Mouse (Mus musculus) frontal cortex, postnatal 10 days (tissue): ENCODE data around the gene Ywhae.

Experiments used
- DNase-seq, 2 experiments: peaks; one replicate each; pipeline ENCODE4 v3.0.0; 2022; ENCODE audit warnings: low spot score in 2 of 2, mixed read lengths in 1 of 2

The Ywhae gene

DNA sequence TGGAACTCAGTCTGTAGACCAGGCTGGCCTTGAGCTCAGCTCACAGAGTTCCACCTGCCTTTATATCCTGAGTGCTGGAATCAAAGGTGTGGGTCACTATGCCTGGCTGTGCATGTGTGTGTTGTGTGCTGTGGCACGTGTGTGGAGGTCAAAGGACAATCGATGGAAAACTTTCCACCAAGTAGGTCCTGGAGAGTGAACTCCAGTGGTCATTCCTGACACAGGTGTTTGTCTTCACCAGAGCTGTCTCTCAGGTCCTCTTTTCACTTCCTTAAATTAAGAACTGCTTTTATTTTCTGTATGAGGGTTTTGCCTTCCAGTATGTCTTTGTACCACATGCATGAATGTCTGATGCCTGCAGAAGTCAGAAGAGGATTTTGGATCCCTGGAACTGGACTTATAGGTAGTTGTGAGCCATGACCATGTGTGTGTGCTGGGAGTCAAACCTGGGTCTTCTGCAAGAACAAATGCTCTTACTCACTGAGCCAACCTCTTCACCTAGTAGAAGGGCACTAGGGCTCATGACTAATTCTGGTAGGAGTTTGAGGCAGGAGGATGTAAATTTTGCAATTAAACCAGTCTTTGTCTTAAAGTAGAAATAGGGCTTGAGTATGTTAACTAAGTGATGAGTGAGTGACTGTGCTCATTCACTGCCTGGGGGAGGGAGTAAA lies 5.3 kb downstream of the Ywhae start:
- no peak for DNase-seq

DNA sequence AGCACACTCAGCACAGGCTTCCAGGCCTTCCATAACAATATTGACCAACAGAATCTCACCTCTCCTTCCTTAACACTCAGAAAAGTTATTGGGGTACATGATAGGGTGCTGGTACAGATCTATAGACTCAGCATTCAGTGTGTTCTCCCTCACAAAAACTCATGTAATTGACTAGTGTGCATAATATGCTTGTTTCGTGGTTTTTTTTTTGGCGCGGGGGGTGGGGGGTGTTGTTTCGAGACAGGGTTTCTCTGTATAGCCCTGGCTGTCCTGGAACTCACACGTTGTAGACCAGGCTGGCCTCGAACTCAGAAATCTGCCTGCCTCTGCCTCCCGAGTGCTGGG lies 5.8 kb downstream of the Ywhae start:
- DNase-seq, result no peak

DNA sequence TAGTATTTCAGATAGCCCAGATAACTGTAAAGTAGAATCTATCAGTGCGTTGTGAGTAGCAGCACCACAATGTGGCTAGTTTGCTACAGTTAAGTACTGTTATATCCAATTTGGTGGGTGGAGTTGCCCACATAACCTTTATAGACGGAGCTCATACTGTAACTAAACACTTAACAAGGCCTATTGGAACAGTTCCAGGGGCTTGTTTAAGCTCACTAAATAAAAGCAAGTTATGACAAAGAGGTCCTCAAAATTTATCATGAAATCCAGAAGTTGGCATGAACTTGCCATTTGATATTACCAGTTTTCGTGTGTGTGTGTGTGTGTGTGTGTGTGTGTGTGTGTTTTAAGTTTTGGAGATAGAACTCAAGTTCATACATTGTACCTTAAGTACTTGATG lies 7.5 kb downstream of the Ywhae start:
- DNase-seq, result no peak

DNA sequence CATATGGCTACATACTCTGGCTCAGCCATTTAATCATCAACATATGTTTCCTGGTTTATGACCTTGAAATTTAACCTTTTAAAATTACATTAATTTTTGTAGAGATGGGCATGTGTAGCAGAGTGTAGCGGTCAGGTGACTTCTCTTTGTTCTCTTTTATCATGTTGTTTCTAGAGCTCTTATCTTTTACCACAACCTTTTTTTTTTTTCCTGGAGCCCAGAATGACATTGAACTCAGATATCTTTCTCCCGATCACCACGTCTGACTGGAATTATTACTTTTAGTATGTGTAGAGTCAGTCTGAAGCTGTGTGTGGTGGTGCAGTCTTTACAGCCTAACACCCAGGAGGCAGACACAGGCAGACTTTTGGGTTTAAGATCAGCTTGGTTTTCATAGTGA lies 8.9 kb downstream of the Ywhae start:
- no peak for DNase-seq

DNA sequence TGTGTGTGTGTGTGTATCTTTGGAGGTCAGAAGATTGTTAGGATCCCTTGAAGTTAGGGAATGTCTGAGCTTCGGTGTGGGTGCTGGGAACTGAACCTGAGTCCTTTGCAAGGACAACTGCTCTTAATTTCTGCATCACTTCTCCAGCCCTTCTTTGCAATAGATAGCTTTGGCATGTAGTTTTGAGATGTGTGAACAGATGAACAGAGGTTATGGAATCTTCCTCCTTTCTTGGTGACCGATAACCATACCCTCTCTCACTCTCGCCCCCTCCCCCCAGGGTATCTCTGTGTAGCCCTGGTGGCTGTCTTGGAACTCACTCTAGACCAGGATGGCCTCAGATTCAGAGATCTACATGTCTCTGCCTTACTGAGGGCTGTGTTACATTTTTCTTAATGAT lies 12.1 kb downstream of the Ywhae start:
- DNase-seq, result no peak

DNA sequence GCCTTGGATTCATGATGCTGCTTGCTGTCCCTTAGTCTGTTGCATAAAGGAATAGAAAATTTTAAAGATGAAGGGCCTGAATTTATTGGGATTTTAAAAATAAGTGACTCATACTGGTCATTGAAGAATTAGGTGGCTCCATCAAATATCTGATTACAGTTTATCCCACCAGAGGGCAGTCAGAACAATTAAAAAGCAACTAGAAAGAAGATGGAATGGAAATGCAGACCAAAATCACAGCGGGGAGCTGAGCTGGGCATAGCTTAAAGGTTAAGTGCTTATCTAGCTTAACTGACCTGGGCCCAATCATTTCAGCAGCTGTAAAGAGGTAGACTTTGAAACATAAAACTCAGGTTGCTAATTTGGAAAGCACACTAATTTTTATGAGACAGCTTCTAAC lies 17.9 kb downstream of the Ywhae start:
- DNase-seq, result no peak

DNA sequence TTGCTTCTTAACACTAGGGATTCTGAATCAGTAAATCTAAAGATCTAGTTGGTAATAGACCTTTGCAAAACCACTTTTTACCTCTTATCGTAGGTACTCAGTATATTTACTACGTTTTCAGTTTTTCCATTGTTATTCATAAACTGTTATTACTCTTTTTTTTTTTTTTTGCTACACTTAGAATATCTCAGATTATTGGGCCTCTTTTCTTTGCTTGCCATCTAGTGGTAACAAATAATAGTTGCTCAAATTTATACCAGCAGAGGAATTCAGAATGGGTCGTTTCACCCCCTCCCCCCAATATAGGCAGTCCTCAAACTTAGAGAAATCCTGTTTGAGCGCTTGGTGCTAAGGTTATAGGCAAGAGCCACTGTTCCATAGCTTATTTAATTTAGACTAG lies 18.4 kb downstream of the Ywhae start:
- DNase-seq, result no peak

DNA sequence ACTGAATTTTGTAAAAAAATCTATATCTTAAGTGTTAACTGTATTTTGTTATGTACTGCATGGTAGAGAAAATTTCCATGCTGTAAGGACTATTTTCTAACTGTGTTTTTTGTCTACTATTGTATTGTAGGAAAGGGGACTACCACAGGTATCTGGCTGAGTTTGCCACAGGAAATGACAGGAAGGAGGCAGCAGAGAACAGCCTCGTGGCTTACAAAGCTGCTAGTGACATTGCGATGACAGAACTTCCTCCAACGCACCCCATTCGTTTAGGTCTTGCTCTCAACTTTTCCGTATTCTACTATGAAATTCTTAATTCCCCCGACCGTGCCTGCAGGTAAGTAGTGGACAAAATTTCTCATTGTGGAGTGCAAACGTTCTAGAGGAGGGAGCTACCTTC lies 24.0 kb downstream of the Ywhae start:
- DNase-seq, result no peak

DNA sequence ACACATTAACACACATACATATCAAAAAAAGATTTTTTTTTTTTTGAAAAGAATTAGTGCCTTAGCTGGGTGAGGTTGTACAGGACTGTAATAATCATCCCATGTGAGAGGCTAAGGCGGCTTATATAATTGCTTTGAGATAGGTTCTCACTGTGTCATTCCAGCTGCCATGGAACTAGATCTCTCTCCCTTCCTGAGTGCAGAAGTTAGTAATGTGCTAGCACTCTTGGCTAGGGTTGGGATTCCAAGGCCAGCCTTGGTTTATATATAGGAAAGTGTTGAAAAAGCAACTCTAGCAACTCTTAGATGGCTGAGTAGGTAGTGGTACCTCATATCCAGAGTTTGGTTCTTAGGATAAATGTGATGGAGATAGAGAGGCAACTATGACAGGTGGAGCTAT lies 25.9 kb downstream of the Ywhae start:
- DNase-seq, result no peak

DNA sequence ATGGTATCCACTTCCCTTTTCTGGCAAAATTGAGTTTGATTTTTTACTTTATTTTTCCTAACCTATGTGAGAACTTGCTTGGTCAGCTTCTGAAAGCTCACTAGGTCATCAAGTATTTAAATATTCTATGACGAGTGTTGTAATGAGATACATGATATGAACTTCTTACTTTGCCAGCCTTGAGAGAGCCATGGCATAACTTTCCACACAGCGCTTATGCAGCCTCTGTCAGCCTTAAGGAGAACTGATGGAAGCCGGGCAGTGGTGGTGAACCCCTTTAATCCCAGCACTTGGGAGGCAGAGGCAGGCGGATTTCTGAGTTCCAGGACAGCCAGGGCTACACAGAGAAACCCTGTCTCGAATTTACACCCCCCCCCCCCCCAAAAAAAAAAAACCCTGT lies 28.1 kb downstream of the Ywhae start:
- DNase-seq, result no peak

DNA sequence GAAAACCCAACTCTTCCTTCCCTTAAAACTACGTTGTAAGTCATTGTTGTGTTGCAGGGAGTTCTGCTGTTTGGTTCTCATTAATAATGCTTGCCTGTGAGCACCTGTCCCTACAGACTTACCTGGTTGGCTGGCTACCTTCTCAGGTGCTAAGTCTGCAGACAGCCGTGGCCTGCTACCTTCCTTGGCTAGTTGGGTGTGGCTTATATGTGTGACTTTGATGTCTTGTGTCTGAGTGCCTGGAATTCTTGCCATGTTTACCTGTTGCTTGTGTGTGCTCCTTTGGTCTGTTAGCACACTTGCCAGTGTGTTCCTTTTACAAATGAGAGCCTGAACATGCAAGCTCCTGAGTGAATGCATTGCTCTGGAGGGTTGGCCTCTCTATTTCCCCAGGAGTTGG lies 30.0 kb downstream of the Ywhae start:
- DNase-seq, result no peak

DNA sequence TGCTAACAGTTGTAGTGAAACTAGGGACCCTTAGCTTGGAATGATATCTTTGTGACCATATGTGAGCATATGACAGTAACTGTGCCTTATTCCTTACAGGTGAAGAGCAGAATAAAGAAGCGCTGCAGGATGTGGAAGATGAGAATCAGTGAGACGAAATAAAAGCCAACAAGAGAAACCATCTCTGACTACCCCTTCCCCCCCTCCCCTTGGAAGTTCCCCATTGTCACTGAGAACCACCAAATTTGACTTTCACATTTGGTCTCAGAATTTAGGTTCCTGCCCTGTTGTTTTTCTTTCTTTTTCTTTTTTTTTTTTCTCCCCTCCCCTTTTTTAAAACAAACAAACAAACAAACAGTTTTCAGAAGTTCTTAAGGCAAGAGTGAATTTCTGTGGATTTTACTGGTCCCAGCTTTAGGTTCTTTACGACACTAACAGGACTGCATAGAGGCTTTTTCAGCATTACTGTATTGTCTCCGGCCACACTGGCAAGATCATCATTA lies 31.9 kb downstream of the Ywhae start:
- no peak for DNase-seq

DNA sequence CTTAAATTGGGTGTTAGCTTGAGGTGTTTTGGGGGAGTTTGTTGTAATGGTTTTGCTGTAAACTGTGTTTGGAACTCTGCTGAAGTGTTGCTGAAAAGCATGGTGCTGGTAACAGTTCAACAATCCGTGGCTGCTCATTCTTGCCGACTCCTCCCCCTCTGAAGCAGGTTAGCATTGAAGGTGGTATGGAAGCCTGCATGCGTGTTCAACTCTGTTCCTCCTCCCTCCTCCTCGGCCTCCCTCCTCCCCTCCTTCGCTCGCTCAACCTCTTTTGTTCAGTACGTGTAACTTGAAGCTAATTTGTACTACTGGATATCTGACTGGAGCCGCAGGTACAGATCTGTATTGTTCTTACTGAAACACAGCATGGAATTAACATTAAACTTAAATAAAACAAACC lies 32.5 kb downstream of the Ywhae start:
- DNase-seq, result no peak

DNA sequence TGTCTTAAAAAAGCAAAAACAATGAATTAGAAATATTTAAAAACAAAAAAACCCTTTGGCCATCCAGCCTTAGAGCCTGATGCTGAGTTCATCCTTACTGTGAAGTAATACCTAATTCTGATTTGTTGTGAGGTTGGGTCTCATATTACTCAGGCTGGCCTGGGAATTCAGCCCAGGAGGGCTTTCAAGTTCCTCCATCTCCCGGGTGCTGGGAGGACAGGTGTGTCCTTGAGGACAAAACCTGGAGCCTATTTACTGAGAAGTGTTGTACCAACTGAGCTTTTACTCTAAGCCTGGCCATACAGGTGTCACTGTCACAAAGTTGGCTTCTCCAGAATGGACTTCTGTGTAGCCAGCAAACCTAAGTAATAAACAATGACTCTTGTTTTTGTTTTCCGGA lies 34.3 kb downstream of the Ywhae start:
- DNase-seq, result no peak

DNA sequence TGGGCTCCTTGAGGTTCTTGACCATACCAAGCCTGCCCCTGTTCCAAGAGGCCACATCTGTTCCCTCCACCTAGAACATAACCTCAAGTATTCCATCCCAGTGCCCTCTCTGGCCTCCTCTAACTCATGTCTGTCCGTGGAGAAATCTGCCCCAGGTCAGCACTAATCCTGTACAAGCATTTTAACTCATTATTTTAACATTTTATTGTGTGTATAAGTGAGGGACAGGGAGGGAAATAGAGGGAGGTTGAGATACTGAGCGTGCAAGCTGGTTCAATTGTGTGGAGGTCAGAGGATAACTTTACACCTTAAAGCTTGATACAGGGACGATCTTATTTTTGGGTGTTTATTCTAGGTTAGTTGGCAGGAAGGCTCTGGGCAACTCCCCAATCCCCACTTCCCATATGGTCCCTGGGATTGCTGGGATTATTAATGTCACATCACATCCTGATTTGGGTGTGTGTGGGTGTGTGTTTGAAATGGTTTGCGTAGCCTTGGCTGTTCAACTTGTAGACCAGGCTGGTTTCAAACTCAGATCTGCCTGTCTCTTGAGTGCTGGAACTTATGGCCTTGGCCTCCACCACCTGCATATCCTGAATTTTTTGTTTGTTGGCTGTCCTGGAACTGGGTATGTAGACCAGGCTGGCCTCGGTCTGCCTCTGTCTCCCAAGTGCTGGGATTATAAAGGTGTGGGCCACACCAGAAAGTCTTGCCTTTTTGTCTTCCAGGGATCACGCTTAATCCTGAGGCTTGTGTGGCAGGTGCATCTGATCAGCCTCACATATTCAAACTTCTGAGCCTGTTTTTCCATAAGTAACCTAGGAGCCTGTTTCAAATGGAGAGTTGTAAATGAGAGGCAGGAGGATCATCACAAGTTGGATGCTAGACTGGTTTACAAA lies 35.7 kb downstream of the Ywhae start:
- DNase-seq, result no peak

DNA sequence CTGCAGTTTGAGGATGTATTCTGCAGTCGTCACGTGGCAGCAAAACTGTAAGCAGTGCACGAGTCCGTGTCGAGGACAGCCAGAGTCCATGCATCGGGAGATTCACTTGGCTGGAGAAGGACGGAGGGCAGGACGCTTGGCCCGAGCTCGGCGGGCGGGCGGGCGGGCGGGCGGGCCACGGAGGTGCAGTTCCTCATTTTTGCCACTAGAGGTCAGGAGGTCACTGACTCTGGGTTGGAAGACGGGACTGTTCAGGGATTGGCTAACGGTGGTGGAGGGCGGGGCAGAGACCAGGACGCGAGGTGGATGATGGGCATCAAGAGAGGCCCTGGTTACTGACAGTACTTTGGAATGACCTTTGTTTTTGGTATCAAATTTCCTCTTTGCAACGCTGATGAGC lies 36.5 kb downstream of the Ywhae start:
- peak; percentile 70 to 77 for DNase-seq

DNA sequence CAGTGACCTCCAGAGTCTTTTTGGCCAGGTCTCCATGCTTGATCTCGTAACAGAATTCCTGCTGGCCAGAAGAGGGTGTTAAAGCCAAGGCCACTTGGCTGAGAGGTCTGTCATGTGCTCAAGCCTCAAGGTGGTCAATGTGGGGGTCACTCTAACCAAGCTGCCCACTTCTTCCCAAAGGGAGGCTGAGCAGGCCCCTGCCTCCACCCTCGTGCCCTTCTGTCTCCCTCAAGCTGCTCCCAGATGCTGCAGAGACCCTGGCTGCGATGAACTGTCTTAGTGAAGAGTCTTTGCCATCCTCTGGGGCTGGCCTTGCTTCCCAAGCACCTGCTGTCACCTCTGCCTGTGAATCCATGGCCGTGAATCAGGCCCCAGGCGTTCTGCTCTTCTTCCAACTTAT lies 39.9 kb downstream of the Ywhae start:
- DNase-seq, result no peak

DNA sequence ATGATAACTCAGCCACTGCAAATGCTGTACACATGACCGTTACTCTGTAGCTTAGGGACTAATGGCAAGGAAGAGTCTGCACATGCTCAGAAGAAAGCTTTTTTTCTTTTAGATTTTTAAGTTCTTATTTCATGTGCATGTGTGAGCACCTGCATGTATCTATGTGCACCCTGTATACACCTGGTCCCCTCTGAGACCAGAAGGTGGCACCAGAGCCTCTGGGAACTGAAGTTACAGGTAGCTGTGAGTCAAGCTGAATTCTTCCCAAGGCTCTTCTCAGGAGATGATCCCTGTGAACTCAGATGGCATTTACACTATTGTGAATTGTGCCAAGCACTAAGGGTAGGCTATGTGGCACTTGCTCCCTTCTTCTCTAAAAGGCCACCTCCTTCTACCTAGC lies 43.2 kb downstream of the Ywhae start:
- no peak for DNase-seq

DNA sequence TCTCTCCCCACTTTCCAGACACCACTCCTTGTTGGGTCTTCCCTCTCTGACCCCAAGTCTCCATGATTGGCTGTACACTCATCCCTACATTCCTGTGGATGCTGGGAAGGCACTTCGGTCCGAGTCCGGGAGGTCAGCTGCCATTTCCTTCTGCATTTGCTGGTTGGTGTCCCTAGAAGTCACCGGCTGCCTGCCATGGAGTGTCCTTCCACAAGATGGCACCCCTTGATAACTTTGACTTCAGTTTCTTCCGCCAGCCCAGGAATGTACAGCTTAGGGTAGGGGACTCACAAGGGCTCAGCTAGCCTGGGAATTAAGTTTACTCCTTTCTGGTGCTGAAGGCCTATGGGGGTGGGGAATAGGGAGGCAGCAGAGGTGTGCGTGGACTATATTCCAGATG lies 49.2 kb downstream of the Ywhae start:
- DNase-seq, result peak in 1 of 2 experiments; percentile 65

DNA sequence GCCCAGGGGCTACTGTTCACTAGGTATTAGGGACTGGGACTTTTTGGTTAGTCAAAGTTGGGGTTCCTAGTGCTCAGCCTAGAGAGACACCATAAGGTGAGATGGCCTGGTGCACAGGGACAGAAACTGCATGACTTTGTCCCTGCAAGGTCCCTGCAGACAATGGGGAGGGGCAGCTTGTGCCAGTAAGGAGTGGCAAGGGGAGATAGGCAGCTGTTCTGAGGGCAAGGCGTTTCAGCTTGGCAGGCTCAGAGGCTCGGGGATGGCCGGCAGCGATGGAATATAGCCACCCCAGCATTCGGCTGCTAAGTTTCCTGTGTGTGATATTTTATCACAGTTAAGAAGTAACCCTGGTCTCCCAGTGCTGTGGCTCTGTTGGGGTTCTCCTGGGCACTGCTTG lies 51.1 kb downstream of the Ywhae start:
- DNase-seq, result no peak

DNA sequence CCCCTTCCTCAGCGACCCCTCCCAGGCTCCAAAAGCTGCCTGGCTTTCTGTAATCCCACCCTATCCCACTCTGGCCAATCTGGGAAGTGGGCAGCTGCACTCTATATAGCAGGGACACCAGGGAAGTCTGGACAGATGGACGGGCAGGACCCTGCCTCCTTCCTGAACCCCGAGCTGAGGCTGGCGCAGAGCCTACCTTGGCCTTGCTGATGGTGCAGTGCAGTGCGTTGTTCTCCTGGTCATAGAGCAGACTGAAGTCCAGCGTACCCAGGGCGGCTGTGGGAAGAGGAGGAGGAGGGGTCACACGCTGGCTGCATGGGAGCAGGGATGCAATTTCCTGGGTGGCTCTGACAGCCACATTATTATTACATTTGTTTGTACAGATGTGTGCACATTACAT lies 53.2 kb downstream of the Ywhae start:
- no peak for DNase-seq

DNA sequence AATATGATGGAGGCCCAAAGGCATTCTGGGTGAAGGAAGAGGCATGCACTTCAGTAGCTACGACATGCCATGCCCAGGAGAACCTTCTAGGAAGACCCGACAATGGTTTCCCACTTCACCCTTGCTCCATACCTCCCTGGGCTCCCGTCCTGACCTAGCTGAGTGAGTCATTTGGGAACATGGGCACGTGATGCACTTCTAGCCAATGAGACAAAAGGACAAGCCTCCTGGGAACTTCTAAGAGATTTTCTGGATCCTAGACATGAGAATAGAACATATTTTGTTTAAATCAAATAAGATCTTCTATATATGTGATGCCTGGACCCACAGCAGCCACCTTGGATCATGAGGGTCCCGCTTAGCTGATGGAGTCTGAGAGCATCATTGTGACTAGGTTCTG lies 59.9 kb downstream of the Ywhae start:
- no peak for DNase-seq

DNA sequence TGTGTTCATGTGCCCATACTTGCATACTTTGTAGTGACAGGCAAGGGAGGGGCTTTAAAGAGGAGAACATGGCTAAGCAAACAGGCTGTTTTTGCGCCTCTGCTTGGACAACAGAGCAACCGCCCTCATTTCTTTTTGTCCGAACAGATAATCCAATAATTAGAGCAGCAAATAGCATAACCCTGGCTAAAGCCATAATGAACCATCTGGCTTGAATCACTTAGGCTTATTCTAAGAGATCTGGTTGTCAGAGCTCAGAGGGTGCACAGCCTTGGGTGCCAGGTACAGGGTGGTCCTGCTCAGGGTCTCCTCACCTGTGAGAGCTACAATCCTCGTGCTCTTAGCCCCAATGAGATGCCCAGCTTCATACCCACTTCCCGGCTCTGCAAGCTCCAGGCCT lies 60.7 kb downstream of the Ywhae start:
- DNase-seq, result no peak
